Mouse (Mus musculus) kidney, embryonic 15.5 days (tissue): ENCODE results near the gene Apol11a. TPM values are rescaled to one million over a fixed set of nuclear protein-coding genes. Genes with fewer than 3 reads are reported as not detected.

Experiments used
- polyA plus RNA-seq: library from polyadenylated mRNA; unstranded; fragments of >200 nt; fragmentation: Nextera tagmentation; extraction: Ambion mirVana; gene quantifications from 2 replicates; pipeline ENCODE4 v1.2.1, GENCODE M21; 2015

Gene Apol11a
- polyA plus RNA-seq, 1 experiment from 2014 or later, result not detected

Other genes with a start within 250 kb of the Apol11a start
- 41.6 and 47.7 TPM in 2 replicates for gene Rbfox2, start 201.3 kb upstream of the Apol11a start, polyA plus RNA-seq
- 0.06 TPM in 1 of 2 replicates, not detected in the other for gene Apol7a, start 109.2 kb upstream of the Apol11a start, polyA plus RNA-seq
- 0.17 TPM in 1 of 2 replicates, not detected in the other for gene Apol9a, start 97.1 kb upstream of the Apol11a start, polyA plus RNA-seq
- gene Apol7b, start 60.8 kb upstream of the Apol11a start, polyA plus RNA-seq, result 0.18 TPM in 1 of 2 replicates, not detected in the other
- not detected in 2 replicates for gene Apol10a, start 31.2 kb upstream of the Apol11a start, polyA plus RNA-seq
- gene Apol7c, start 25.0 kb downstream of the Apol11a start, polyA plus RNA-seq, result not detected in 2 replicates
- gene 1700025B11Rik, start 53.6 kb downstream of the Apol11a start, polyA plus RNA-seq, result not detected in 2 replicates
- 0.12 and 0.23 TPM in 2 replicates for gene Apol10b, start 87.9 kb downstream of the Apol11a start, polyA plus RNA-seq
- not detected in 2 replicates for gene Gm36245, start 91.0 kb downstream of the Apol11a start, polyA plus RNA-seq
- gene Apol11b, start 135.0 kb downstream of the Apol11a start, polyA plus RNA-seq, result 0.08 and 0.19 TPM in 2 replicates
- 0.12 TPM in 1 of 2 replicates, not detected in the other for gene Apol7e, start 190.6 kb downstream of the Apol11a start, polyA plus RNA-seq
- gene Apol9b, start 220.8 kb downstream of the Apol11a start, polyA plus RNA-seq, result not detected in 2 replicates
- gene Apol8, start 248.7 kb downstream of the Apol11a start, polyA plus RNA-seq, result 0.26 and 0.45 TPM in 2 replicates